Mouse (Mus musculus) small intestine, adult 2 months (tissue): ENCODE measurements around the gene Abca8b.

Experiments
- CTCF ChIP-seq: fragments of 200-500 bp; IDR thresholded peaks from 2 replicates; pipeline ENCODE4 v1.5.1; 2012; ENCODE audit warnings: low read depth, mild to moderate bottlenecking, control low read depth, inconsistent platforms, low read length, moderate library complexity, mixed read lengths; ENCODE audit not compliant: insufficient replicate concordance, insufficient read length; ENCODE audit errors: extremely low read depth
- POLR2A ChIP-seq: fragments of 200-500 bp; IDR thresholded peaks from 2 replicates; pipeline ENCODE4 v1.6.1; 2012; ENCODE audit warnings: low read depth, mild to moderate bottlenecking, control low read depth, inconsistent platforms, low read length, moderate library complexity

DNA sequence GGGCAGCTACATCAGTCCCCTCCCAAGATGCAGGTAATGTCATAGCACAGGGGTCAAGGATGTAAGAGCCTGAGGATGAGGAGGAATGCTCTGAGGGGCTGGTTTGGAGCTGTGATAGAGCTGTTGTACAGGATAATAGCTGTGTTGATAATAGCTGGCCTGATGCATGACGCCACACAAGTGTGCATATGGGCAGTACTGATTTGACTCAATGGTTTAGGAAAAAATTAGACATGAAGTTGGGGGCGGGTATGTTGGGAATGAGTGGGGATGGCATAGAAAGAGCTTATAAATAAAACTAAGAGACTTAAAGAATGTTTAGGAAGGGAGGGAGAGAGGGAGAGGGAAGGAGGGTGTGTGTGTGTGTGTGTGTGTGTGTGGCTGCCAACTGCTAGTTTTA is 5.4 kb downstream of the Abca8b start:
- TF ChIP-seq CTCF = no peak
- no peak for TF ChIP-seq POLR2A
